Mouse (Mus musculus): ENCODE data around the gene Csl. TPM values are rescaled to one million over a fixed set of nuclear protein-coding genes. Genes with fewer than 3 reads are reported as not detected.

Csl gene
- 0.10 TPM in 1 of 2 replicates, not detected in the other for polyA plus RNA-seq (2016; fragmentation: Nextera tagmentation; extraction: Ambion mirVana)

DNA sequence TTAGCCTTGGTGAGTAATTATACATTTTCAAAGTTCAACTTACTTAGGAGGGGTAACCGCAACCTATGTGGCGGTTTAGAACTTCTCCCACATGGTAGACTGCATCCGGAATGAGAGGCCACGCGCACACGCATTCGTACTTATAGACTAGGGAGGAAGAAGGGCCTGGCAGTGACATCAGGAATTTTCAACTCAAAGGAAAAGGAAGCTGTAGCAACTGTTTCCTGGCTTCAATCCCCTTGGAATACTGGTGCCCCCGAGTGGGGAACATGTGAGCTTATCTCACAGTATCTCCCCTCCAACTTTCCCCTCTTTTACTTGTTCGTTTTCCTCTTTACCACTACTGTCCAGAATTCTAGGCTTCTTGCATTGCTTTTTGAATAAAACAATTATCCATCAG, at the start of gene Csl:
Gene Csl, minus strand, starts transcription at position 101 of the 400 bp plus-strand sequence.
- 93% methylated on average over 9 of the region's 9 CpGs for WGBS

DNA sequence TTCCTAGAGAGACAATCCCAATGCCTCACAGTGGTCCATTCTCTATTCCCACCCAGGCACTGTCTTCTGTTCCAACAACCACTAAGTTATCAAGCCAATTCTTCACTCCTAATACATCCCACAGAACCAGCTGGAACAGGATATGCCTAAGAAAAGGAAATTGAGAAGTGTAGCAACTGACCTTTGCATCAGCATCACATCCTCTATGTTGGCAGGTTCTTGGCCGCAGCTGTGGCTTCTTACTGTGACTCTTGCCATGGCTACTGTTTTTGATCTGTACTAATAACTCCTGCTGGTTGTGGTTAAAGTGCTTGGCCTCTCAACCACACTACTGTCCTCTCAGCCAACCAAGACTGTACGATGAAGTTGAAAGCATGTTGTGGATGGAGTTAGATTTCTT, 30.0 kb upstream of the Csl start:
- Histone ChIP-seq H3K36me3 (no peaks in the 10 kb centered on the region), H3K4me3 (no peak overlapping the region), H3K27me3 (ENCODE audit: low read depth, poor library complexity, severe bottlenecking) (no peaks in the 10 kb centered on the region), H3K27ac (no peak overlapping the region), H3K4me1 (no peaks in the 10 kb centered on the region), H3K9me3 (replicated peaks) (no peaks in the 10 kb centered on the region)
- no peak for DNase-seq (ENCODE audit: low spot score)
- 88% methylated on average over 2 of the region's 2 CpGs for WGBS

More for the DNA sequence above, at the start of gene Csl:
- no peak within 1 kb of the TSS for H3K27ac ChIP-seq
- no peak within 1 kb of the TSS for H3K4me3 ChIP-seq
- no peaks in the 10 kb centered on the region for H3K27me3 ChIP-seq (ENCODE audit: low read depth, poor library complexity, severe bottlenecking)
- no peaks in the 10 kb centered on the region for H3K4me1 ChIP-seq
- H3K9me3 ChIP-seq (replicated peaks): no peaks in the 10 kb centered on the region
- DNase-seq (ENCODE audit: low spot score): no peak
- no peaks in the 10 kb centered on the region for H3K36me3 ChIP-seq

DNA sequence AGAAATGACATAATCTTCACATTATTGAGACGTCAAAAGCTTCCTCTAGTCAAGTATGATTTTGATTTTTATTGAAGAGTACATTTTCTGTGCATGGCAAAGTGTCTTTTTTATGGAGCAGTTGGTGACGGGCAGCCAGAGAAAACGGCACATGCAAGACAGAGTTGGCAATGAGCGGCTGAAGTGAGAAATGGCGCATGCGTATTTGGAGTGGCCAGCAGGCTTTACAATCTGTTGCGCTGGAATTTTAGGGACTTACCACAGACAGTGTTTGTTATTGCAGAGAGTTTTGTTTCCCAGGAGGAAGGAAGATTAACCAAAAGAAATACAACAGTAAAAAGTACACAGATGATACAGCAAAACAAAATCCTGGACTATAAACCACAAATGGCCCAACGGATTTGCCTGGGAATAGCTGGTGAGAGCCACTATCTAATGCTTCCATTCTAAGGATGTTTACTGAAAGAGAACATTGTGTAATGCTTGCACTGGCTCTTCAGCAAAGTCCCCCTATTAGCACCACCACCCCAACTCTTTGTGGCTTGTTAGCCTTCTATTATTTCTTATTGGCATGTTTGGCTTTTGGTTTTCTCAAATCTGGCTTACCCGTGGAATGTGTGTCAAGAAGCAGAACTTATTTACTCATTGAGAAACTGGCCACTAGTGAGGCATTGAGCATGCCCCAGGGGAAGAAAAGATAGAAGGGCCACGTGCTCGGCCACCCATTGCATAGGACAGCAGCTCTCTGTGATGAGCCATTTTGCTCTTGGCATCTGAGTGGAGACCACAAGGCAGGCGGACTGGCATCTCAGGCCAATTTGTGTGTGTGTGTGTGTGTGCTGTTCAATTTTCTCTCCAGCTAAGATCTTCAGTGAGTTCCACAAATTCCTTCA, 15.0 kb upstream of the Csl start:
- Histone ChIP-seq H3K4me1 (no peaks in the 10 kb centered on the region), H3K27ac (no peak overlapping the region), H3K4me3 (no peak overlapping the region), H3K36me3 (no peaks in the 10 kb centered on the region), H3K9me3 (replicated peaks) (no peaks in the 10 kb centered on the region), H3K27me3 (ENCODE audit: low read depth, poor library complexity, severe bottlenecking) (no peaks in the 10 kb centered on the region)
- DNase-seq (ENCODE audit: low spot score): no peak
- 92% methylated on average over 12 of the region's 12 CpGs for WGBS

DNA sequence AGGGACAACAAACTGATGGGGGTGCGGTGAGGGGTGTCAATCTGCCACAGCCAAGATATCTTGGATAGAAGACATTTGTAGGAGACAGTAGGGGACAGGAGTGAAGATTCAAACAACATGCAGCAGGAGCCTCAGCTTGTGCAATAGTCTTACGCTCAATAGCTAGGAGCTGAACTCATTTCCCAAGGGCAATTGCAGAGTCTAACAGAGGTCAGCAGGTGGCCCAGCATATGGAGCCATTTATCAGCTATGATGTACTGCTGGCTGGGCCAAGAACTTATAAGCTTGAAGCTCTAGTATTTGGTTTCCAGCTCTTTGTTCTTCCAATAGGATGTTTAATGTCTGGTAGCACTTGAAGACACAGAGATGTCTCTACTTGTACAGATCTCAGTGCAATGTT, 9.3 kb downstream of the Csl start:
- Histone ChIP-seq H3K36me3 (no peaks in the 10 kb centered on the region), H3K27ac (no peak overlapping the region), H3K27me3 (ENCODE audit: low read depth, poor library complexity, severe bottlenecking) (no peaks in the 10 kb centered on the region), H3K9me3 (replicated peaks) (no peaks in the 10 kb centered on the region), H3K4me1 (0 out of 2 replicates have a peak, but pooled peaks cover 3% of the 10 kb centered on the region), H3K4me3 (no peak overlapping the region)
- DNase-seq (ENCODE audit: low spot score): no peak
- WGBS: 86% methylated on average over 2 of the region's 2 CpGs

DNA sequence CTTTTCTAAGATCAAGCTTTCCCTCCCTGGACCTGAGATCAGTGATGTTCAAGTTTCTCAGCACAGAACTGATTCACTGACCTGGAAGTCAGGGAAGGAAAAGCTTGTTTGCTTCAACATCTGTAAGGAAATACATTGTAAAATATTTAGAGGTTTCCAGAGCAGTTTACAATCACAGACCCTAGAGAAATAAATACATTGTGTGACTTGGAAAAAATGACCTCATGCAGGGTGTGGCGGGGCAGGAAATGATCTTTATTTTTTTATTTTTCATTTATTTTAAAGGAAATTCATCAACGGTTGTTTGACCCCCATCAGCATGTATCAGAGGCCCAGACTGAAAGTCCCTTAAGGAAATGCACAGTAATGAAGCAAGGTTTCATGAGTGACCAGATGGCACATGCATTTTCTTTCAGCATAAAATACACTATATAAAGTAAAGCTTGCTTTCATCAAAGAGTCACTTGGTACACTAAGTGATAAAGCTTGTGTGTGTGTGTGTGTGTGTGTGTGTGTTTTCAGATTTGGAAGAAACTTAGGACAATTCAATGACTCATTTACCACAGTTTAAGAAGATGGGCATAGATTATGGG, 10.7 kb downstream of the Csl start:
- Histone ChIP-seq H3K4me3 (no peak overlapping the region), H3K4me1 (0 out of 2 replicates have a peak, but pooled peaks cover 3% of the 10 kb centered on the region), H3K27me3 (ENCODE audit: low read depth, poor library complexity, severe bottlenecking) (no peaks in the 10 kb centered on the region), H3K36me3 (no peaks in the 10 kb centered on the region), H3K9me3 (replicated peaks) (no peaks in the 10 kb centered on the region), H3K27ac (no peak overlapping the region)
- 88% methylated on average over 2 of the region's 2 CpGs for WGBS
- DNase-seq (ENCODE audit: low spot score): no peak

DNA sequence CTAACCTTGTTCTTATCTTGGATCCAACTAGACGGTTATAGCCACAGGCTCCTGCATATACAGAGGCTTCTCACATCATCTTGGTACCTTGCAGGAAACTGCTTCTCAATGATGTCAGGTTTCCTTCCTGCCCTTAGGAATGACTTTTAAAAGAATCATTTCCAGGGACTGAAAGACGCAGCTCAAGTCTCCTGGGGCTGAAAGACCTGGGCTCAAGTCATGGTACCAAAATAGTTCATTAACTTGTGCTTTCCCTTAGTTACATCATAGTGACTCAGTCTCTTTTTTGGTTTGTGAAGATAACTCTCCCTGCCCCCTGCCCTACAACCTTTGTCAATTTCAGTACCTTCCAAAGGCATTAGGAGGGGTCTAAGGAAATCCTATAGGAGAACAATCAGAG, 11.4 kb downstream of the Csl start:
- no peaks in the 10 kb centered on the region for H3K27me3 ChIP-seq (ENCODE audit: low read depth, poor library complexity, severe bottlenecking)
- no peak for DNase-seq (ENCODE audit: low spot score)
- 76% methylated on average over 2 of the region's 2 CpGs for WGBS
- no peak overlapping the region for H3K27ac ChIP-seq
- H3K36me3 ChIP-seq: no peaks in the 10 kb centered on the region
- no peak overlapping the region for H3K4me3 ChIP-seq
- 0 out of 2 replicates have a peak, but pooled peaks cover 3% of the 10 kb centered on the region for H3K4me1 ChIP-seq
- no peaks in the 10 kb centered on the region for H3K9me3 ChIP-seq (replicated peaks)

DNA sequence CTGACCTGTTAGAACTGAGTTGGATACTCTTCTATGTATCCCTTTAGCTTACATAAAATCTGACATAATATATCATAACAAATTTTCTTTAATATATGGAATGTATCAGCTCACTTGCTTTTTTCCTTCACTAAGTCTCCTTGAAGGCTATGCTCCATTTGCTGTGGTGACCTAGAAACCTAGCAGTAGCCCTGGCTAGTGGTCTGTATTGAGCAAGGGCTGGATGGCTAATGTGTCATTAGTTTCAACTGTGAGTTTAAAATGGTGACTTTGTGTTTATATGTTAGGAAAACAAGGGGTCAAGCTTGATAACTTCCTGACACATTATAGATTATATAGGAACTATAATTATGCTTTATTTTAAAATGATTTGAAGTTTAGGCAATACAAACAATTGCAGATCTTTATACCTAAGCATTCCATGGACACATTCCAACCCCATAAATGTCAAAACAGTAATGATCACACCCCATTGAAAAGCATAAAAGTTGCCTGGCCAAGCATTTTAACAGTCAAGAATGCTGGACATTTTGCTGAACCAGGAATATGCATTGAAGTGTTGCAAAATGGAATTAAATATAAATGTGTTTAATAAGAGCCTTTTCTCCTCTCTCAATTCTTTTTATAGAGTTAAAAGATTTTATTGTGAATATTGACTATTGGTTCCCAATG, 17.7 kb downstream of the Csl start:
- Histone ChIP-seq H3K4me1 (no peaks in the 10 kb centered on the region), H3K4me3 (no peak overlapping the region), H3K9me3 (replicated peaks) (no peaks in the 10 kb centered on the region), H3K36me3 (no peaks in the 10 kb centered on the region), H3K27me3 (ENCODE audit: low read depth, poor library complexity, severe bottlenecking) (no peaks in the 10 kb centered on the region), H3K27ac (no peak overlapping the region)
- DNase-seq (ENCODE audit: low spot score): no peak

DNA sequence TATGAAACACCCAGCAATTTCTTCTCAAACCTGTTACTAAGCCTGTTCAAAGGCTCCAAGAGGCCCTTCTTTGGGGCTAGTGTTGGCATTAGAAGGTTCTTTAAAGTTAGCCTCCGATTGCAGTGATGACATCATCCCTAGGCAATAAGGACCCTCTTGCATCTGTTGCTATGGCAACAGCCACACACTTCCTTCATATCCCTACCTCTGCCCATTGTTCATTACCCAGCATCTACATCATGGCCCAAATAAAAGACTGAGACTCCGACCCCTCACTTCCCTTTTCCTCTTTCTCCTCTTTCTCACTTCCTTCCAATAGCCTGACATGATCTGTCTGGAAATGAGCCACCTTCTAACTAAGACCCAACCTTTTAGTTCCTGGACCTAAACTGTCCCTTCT, 46.3 kb downstream of the Csl start:
- no peak for DNase-seq (ENCODE audit: low spot score)
- H3K9me3 ChIP-seq (replicated peaks): no peaks in the 10 kb centered on the region
- no peak overlapping the region for H3K27ac ChIP-seq
- no peak overlapping the region for H3K4me3 ChIP-seq
- H3K27me3 ChIP-seq (ENCODE audit: low read depth, poor library complexity, severe bottlenecking): no peaks in the 10 kb centered on the region
- WGBS: 70% methylated on average over 2 of the region's 2 CpGs
- H3K4me1 ChIP-seq: no peaks in the 10 kb centered on the region
- H3K36me3 ChIP-seq: no peaks in the 10 kb centered on the region

DNA sequence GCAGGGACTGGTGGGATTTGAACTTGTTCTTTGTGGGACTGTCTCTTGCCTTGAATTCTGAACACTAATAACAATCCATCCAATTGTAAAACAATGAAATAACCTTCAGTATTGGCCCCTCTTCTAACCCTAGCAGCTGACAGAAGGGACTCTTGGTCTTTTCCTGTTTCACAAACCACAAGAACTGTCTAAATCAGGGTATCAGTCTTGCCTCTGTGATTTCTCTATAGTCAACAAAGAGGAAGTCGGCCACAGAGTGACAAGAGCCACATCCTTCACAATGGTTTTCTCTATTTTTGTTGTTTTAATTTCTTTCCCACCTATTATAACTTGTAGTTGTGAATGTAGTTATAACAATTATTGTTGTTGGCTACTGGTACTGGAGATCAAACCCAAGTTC, 47.9 kb downstream of the Csl start:
- Histone ChIP-seq H3K36me3 (no peaks in the 10 kb centered on the region), H3K27me3 (ENCODE audit: low read depth, poor library complexity, severe bottlenecking) (no peaks in the 10 kb centered on the region), H3K4me3 (no peak overlapping the region), H3K9me3 (replicated peaks) (no peaks in the 10 kb centered on the region), H3K27ac (no peak overlapping the region), H3K4me1 (no peaks in the 10 kb centered on the region)
- DNase-seq (ENCODE audit: low spot score): no peak
- WGBS: 95% methylated on average over 1 of the region's 1 CpGs

All from limb, embryonic 10.5 days (tissue).